Mouse (Mus musculus): ENCODE results near the gene Ube2e1.

Ube2e1 gene

GRCm38 (mm10) chr14:18331693-18332131 is at the start of gene Ube2e1:
Gene Ube2e1, minus strand, starts transcription at chr14:18331859.
- DNase-seq (ENCODE audit: low spot score in 2 of 2) = peak; percentile 42 to 63

- DNase-seq (ENCODE audit: low spot score in 2 of 2) = no peak
These were observed 48.2 kb upstream of the Ube2e1 start for GRCm38 (mm10) chr14:18379841-18380240.

GRCm38 (mm10) chr14:18377944-18378575 is 46.4 kb upstream of the Ube2e1 start:
- DNase-seq (ENCODE audit: low spot score in 2 of 2) = peak; percentile 27 to 37

GRCm38 (mm10) chr14:18376206-18376605 is 44.5 kb upstream of the Ube2e1 start:
- DNase-seq (ENCODE audit: low spot score in 2 of 2) = no peak

- DNase-seq (ENCODE audit: low spot score in 2 of 2) = no peak
These were observed 42.2 kb upstream of the Ube2e1 start for GRCm38 (mm10) chr14:18373758-18374405.

GRCm38 (mm10) chr14:18372761-18373610 is 41.3 kb upstream of the Ube2e1 start:
- no peak for DNase-seq (ENCODE audit: low spot score in 2 of 2)

GRCm38 (mm10) chr14:18369031-18369430 is 37.4 kb upstream of the Ube2e1 start:
- DNase-seq (ENCODE audit: low spot score in 2 of 2) = no peak

GRCm38 (mm10) chr14:18367025-18367424 is 35.4 kb upstream of the Ube2e1 start:
- no peak for DNase-seq (ENCODE audit: low spot score in 2 of 2)

- DNase-seq (ENCODE audit: low spot score in 2 of 2) = no peak
These were observed 32.7 kb upstream of the Ube2e1 start for GRCm38 (mm10) chr14:18364321-18364720.

GRCm38 (mm10) chr14:18356442-18356841 is 24.8 kb upstream of the Ube2e1 start:
- DNase-seq (ENCODE audit: low spot score in 2 of 2) = no peak

GRCm38 (mm10) chr14:18355514-18356190 is 24.0 kb upstream of the Ube2e1 start:
- no peak for DNase-seq (ENCODE audit: low spot score in 2 of 2)

- no peak for DNase-seq (ENCODE audit: low spot score in 2 of 2)
These were observed 21.9 kb upstream of the Ube2e1 start for GRCm38 (mm10) chr14:18353525-18353924.

- no peak for DNase-seq (ENCODE audit: low spot score in 2 of 2)
These were observed 21.3 kb upstream of the Ube2e1 start for GRCm38 (mm10) chr14:18352934-18353333.

- DNase-seq (ENCODE audit: low spot score in 2 of 2) = no peak
These were observed 19.0 kb upstream of the Ube2e1 start for GRCm38 (mm10) chr14:18350680-18351079.

GRCm38 (mm10) chr14:18349871-18350270 is 18.2 kb upstream of the Ube2e1 start:
- no peak for DNase-seq (ENCODE audit: low spot score in 2 of 2)

- no peak for DNase-seq (ENCODE audit: low spot score in 2 of 2)
These were observed 11.9 kb upstream of the Ube2e1 start for GRCm38 (mm10) chr14:18343589-18343988.

- no peak for DNase-seq (ENCODE audit: low spot score in 2 of 2)
These were observed 11.1 kb upstream of the Ube2e1 start for GRCm38 (mm10) chr14:18342749-18343148.

GRCm38 (mm10) chr14:18341088-18341487 is 9.4 kb upstream of the Ube2e1 start:
- DNase-seq (ENCODE audit: low spot score in 2 of 2) = no peak

- no peak for DNase-seq (ENCODE audit: low spot score in 2 of 2)
These were observed 4.4 kb upstream of the Ube2e1 start for GRCm38 (mm10) chr14:18336106-18336505.

GRCm38 (mm10) chr14:18330789-18331692 is 618 bp downstream of the Ube2e1 start:
- peak; percentile 20 to 52 for DNase-seq (ENCODE audit: low spot score in 2 of 2)

Measured in frontal cortex, postnatal 10 days (tissue).